Mouse (Mus musculus): ENCODE measurements around the gene 1700024P04Rik. TPM values are rescaled to one million over a fixed set of nuclear protein-coding genes. Genes with fewer than 3 reads are reported as not detected.
"Not testable (repeated sequence)": the region's sequence is repeated elsewhere in the genome, so short reads cannot be mapped to it uniquely, and the experiment has no call there.

1700024P04Rik gene
- polyA plus RNA-seq, 1 experiment = not detected

DNA sequence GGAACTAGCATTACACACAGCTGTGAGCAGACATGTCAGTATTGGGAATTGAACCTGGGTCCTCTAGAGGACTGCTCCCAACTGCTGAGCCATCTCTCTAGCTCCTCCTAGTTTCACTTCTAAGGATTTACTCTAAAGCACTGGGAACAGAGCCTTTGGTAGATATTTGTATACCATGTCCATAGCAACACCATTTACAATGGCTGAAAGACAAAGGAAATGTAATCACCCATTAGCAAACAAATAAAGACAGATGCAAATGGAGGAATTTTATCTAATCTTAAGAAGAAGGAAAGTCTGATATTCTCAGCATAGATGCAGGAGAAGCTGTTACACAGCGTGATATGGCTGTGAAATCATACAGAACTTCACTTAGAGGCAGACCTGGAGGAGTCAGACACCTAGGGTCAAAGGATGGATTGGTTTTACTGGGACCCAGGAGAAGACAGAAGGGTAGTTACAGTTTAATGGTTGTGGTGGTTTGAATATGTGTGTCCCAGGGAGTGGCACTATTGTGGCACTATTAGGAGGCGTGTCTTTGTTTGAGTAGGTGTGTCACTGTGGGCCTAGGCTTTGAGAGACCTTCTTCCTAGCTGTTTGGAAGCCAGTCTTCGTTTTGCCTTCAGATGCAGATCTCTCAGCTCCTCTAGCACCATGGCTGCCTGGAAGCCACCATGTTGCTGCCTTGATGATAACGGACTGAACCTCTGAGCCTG, 7.1 kb downstream of the 1700024P04Rik start:
- no peaks in the 10 kb centered on the region for H3K4me1 ChIP-seq (ENCODE audit: control insufficient read depth, insufficient read depth, insufficient read length, low read length)
- no peak overlapping the region for H3K4me3 ChIP-seq (ENCODE audit: insufficient read depth, low read depth, low read length)

DNA sequence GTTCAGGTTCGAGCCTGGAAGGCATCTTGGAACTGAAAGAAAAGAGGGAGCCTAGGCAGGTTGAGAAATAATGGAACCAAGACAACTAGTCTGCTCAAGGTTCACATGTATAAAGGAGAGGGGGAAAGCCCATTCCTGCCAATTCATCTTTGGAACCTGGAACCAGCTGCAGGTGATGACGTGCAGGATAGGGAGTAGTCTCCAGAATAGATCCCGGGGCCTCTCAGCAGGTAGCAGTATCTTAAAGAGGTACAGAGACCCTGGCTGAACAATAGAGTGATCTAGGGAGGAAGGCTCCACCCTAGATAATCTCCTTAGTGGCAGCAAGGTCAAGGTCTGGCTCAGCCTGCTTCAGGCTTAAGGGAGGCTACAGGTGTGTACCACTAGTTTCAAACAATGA, 8.3 kb downstream of the 1700024P04Rik start:
- H3K4me1 ChIP-seq (ENCODE audit: control insufficient read depth, insufficient read depth, insufficient read length, low read length); H3K4me3 ChIP-seq (ENCODE audit: insufficient read depth, low read depth, low read length): not testable (repeated sequence)

More for the DNA sequence above, 7.1 kb downstream of the 1700024P04Rik start:
- no peak overlapping the region for H3K27ac ChIP-seq (replicated peaks; ENCODE audit: low read depth, low read length)

DNA sequence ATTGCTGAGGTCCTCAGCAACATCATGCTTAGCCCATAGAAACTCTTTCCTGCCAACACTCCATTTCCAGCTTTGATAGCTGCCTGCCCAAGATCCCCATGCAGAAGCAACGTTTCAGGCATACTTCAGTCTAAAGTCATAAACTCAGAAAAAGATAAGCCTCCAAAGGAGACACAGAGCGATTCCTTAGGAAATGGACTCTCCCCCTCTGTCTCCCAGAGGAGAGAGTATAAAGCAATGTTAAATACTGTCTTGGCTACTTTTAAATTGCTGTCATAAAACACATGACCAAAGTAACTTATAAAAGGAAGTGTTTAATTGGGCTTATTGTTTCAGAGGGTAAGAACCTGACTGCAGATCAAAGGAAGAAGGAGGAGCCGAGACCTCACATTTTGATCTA, 12.3 kb downstream of the 1700024P04Rik start:
- Histone ChIP-seq H3K4me3 (ENCODE audit: insufficient read depth, low read depth, low read length) (no peak overlapping the region), H3K4me1 (ENCODE audit: control insufficient read depth, insufficient read depth, insufficient read length, low read length) (peaks cover 5% of the 10 kb centered on the region; the same call in 1 of the 2 replicates), H3K27ac (replicated peaks; ENCODE audit: low read depth, low read length) (no peak overlapping the region)

More for the DNA sequence above, 8.3 kb downstream of the 1700024P04Rik start:
- not testable (repeated sequence) for H3K27ac ChIP-seq (replicated peaks; ENCODE audit: low read depth, low read length)

DNA sequence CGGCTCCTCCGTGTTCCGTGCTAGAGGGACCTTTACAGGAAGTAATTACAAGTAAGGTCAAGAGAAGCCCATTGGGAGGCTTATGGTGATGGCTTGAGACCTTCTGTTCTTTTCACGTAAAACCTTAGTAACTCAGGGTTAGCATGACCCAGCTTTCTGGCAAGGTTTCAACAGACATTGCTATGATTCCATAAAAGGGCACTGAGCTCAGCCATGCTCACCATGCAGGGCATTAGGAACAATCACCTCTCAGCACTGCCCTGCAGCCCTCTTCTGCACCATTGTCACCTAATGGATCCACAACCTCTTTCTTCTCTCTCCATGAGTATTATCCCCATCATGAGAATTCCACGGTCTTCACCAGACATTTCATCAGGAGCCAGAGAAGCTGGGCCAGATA, 12.7 kb downstream of the 1700024P04Rik start:
- no peak overlapping the region for H3K4me3 ChIP-seq (ENCODE audit: insufficient read depth, low read depth, low read length)
- no peak overlapping the region for H3K27ac ChIP-seq (replicated peaks; ENCODE audit: low read depth, low read length)
- peaks cover 5% of the 10 kb centered on the region; the same call in 1 of the 2 replicates for H3K4me1 ChIP-seq (ENCODE audit: control insufficient read depth, insufficient read depth, insufficient read length, low read length)

DNA sequence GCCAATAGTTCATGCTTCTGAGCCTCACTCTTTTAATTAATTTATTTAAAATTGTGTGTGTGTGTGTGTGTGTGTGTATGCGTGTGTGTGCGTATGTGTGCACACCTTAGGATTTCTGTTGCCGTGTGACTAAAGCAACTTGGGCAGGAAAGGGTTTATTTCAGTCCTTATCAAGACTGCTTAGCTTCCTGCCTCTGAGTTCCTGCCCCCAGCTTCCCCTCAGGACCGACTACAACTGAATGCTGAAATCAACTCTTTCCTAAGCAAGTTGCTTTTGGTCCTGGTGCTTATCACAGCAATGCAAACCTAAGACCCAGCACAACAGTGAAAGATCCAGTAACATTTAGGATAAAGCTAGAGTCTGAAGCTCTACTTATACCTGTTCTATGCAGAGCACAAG, 15.8 kb downstream of the 1700024P04Rik start:
- Histone ChIP-seq H3K27ac (replicated peaks; ENCODE audit: low read depth, low read length) (no peak overlapping the region), H3K4me3 (ENCODE audit: insufficient read depth, low read depth, low read length) (no peak overlapping the region)

DNA sequence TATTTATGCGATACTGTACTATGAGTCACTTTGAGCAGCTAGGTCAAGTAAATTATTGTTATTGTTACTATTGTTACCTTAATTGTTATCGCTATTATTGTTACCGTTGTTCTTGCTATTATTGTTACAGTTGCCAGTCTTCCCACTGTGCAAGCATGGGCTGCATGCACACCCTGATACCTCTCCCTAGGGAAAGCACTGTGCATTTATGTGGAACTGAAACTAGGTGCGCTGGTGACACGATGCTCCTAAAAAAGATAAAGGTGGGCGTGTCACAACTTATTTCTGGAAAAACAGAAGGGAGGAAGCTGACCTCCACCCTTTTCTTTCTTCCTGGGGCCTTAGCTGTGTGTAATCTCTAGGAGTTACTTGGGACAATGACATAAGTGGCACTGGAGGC, 16.4 kb downstream of the 1700024P04Rik start:
- Histone ChIP-seq H3K4me1 (ENCODE audit: control insufficient read depth, insufficient read depth, insufficient read length, low read length) (peaks cover 5% of the 10 kb centered on the region; the same call in 1 of the 2 replicates), H3K27ac (replicated peaks; ENCODE audit: low read depth, low read length) (no peak overlapping the region), H3K4me3 (ENCODE audit: insufficient read depth, low read depth, low read length) (no peak overlapping the region)

More for the DNA sequence above, 15.8 kb downstream of the 1700024P04Rik start:
- H3K4me1 ChIP-seq (ENCODE audit: control insufficient read depth, insufficient read depth, insufficient read length, low read length) = peaks cover 5% of the 10 kb centered on the region; the same call in 1 of the 2 replicates

DNA sequence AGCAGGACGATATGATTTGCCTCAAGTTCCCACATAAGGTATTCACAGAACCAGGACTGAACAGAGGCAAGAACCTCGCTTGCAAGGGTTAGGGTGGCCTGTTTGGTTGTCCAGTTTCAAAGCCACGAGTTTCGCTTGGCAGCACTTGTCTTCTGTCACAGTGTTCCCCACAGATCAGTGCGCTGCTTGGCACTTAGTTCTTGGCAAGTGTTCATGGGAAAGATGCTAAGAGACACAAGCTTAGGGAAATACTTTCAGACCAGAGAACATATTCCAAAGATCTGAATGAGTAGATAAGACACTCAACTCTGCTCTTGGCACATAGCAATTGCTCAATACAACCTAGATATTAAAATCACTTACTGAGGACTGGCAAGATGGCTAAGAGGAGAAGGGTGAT, 17.8 kb downstream of the 1700024P04Rik start:
- Histone ChIP-seq H3K4me1 (ENCODE audit: control insufficient read depth, insufficient read depth, insufficient read length, low read length) (peaks cover 5% of the 10 kb centered on the region; the same call in 1 of the 2 replicates), H3K27ac (replicated peaks; ENCODE audit: low read depth, low read length) (no peak overlapping the region), H3K4me3 (ENCODE audit: insufficient read depth, low read depth, low read length) (no peak overlapping the region)

DNA sequence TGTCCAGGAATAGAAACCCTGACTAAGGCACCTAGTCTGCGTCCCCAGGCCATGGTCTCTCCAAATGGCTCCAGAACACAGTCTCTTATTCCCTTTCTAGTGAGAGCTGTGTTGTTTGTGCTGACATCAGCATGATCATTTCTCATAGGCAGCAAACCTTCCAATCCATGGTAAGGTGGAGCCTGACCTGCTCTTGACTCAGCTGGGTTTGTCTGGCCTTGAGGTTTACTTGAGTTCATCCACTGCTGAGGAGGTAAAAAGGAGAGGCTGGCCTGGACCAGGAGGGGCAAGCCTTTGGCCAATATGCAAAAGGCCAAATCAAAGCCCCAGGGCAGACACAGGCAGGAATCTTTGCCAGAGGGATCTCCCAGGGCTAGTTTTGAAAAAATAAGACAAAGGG, 20.8 kb downstream of the 1700024P04Rik start:
- no peak overlapping the region for H3K27ac ChIP-seq (replicated peaks; ENCODE audit: low read depth, low read length)
- H3K4me3 ChIP-seq (ENCODE audit: insufficient read depth, low read depth, low read length) = no peak overlapping the region

DNA sequence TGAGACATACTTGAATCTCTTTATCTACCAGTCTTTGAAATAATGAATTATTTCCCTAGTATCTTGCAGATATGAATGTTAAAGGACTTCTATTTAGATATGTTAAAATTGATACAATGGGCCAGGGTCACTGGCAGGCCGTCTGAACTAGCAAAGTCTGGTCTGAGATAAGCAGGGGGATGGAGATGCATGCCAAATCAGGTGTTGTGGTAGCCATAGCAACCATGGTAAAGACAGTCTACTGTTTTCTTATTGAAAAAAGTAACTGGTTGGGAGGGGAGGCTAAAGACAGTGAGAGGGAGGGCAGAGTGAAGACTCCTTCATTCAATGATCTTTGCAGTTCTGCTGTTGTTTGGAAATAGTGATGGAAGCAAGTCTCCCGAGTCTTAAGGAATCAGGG, 26.2 kb downstream of the 1700024P04Rik start:
- H3K4me3 ChIP-seq (ENCODE audit: insufficient read depth, low read depth, low read length) = no peak overlapping the region
- no peaks in the 10 kb centered on the region for H3K4me1 ChIP-seq (ENCODE audit: control insufficient read depth, insufficient read depth, insufficient read length, low read length)
- H3K27ac ChIP-seq (replicated peaks; ENCODE audit: low read depth, low read length) = no peak overlapping the region

More for the DNA sequence above, 20.8 kb downstream of the 1700024P04Rik start:
- H3K4me1 ChIP-seq (ENCODE audit: control insufficient read depth, insufficient read depth, insufficient read length, low read length) = no peaks in the 10 kb centered on the region

DNA sequence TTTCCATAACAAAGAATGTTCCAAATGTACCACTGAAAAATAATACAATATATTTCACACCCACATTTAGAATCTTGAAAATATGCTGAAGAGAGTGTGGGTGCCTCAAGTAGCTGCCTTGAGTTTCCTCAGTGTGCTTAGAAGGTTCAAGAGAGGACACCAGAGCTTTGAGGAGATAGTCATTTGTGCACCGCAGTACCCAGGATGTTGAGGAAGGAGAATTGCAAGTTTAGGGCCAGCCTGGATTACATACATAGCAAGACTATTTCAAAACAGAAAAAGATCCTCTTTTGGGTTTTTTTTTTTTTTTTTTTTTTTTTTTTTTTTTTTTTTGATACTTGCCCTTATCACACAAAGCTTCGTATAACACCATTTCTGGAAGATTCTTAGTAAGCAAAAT, 28.2 kb downstream of the 1700024P04Rik start:
- Histone ChIP-seq H3K27ac (replicated peaks; ENCODE audit: low read depth, low read length) (no peak overlapping the region), H3K4me1 (ENCODE audit: control insufficient read depth, insufficient read depth, insufficient read length, low read length) (no peaks in the 10 kb centered on the region), H3K4me3 (ENCODE audit: insufficient read depth, low read depth, low read length) (no peak overlapping the region)

DNA sequence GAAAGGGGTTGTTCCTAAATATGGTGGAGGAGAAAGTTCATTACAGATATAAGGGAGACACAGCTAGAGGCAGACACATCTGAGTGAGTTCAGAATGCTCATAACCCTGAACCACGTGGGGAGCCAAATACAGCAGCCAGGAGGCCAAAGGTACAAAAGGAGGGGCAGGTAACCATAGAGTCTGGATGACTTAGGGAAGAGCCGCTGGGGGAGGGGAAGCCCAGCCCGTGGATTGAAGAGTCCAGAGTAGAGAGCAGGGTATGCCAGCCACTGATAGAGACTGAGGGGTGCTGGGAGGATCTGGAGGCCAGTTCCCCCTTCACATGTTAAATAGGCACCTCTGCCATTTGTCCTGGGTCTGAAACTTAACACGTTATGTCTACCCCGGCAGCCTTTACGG, 28.7 kb downstream of the 1700024P04Rik start:
- Histone ChIP-seq H3K4me3 (ENCODE audit: insufficient read depth, low read depth, low read length) (no peak overlapping the region), H3K27ac (replicated peaks; ENCODE audit: low read depth, low read length) (no peak overlapping the region), H3K4me1 (ENCODE audit: control insufficient read depth, insufficient read depth, insufficient read length, low read length) (no peaks in the 10 kb centered on the region)

DNA sequence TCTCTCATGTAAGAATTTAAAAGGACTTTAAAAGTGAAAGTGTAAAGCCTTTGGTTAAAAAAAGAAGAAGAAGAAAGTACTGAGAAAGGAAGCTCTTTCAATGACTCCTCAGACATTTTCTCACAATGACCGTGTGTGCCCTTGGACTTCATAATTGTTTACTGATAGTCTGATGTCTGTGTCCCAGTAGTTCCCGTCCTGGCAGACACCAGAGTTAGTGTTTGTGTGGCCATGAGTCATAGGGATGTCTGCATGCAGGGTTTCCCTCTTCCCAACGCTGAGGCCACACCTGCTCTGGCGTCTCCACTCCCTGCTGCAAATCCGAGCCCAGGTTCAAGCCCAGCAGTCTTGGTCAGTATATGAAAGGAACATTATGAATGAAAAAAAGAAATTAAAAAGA, 29.1 kb downstream of the 1700024P04Rik start:
- Histone ChIP-seq H3K4me1 (ENCODE audit: control insufficient read depth, insufficient read depth, insufficient read length, low read length) (no peaks in the 10 kb centered on the region), H3K4me3 (ENCODE audit: insufficient read depth, low read depth, low read length) (no peak overlapping the region), H3K27ac (replicated peaks; ENCODE audit: low read depth, low read length) (no peak overlapping the region)

DNA sequence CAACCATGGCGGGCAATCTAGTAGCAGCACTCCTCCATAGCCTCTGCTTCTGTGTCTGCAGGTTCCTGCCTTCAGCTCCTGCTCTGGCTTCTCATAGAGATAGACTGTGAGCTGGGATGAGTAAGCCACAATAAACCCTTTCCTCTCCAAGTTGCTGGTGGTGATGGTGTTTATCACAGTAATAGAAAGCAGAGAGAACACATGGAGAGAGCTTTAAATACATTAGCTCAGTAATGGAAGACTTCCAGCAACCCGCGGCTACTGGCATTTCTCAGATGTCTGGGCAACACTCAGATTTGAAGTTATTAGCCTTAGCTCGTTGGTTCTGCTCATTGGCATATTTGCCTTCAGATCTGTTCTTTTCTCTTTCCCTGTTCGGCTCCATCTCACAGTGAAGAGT, 30.5 kb downstream of the 1700024P04Rik start:
- H3K4me1 ChIP-seq (ENCODE audit: control insufficient read depth, insufficient read depth, insufficient read length, low read length) = no peaks in the 10 kb centered on the region
- H3K4me3 ChIP-seq (ENCODE audit: insufficient read depth, low read depth, low read length) = no peak overlapping the region
- H3K27ac ChIP-seq (replicated peaks; ENCODE audit: low read depth, low read length) = no peak overlapping the region

DNA sequence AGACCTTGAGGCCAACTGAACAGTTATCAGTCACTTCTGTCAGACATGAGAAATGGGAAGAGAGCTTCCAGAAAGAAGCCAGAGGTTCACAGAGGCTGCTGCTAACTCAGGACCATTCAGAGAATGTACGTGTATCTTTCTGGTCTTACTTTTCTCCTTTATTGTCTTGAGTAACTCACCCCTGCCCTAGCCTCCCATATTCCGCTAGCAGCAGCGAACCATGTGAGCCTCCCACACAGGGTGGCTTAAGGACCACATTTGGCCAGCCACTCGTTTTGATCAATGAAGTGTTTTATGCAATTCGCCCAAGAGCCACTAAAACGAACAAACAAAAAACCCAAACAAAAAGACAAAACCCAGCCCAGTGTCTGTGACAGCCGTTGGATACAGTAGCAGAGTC, 32.4 kb downstream of the 1700024P04Rik start:
- Histone ChIP-seq H3K27ac (replicated peaks; ENCODE audit: low read depth, low read length) (no peak overlapping the region), H3K4me1 (ENCODE audit: control insufficient read depth, insufficient read depth, insufficient read length, low read length) (no peaks in the 10 kb centered on the region), H3K4me3 (ENCODE audit: insufficient read depth, low read depth, low read length) (no peak overlapping the region)

DNA sequence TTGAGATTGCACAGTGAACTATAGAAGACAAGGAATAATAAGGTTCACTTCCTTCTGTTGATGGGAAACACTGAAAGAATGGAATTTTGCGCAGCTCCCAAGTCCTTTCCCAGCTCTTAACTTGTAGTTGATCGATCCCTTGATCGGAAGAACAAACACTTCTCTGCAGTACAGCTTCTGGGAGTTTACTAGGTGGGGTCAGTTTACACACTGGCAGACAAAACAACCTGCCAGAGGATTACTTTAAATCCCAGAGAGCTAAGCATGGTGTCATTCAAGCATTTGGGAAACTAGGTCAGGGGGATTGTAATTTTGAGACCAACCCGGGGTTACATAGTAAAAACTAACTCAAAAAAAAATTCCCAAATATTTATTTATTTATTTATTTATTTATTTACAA, 36.2 kb downstream of the 1700024P04Rik start:
- no peak overlapping the region for H3K27ac ChIP-seq (replicated peaks; ENCODE audit: low read depth, low read length)

DNA sequence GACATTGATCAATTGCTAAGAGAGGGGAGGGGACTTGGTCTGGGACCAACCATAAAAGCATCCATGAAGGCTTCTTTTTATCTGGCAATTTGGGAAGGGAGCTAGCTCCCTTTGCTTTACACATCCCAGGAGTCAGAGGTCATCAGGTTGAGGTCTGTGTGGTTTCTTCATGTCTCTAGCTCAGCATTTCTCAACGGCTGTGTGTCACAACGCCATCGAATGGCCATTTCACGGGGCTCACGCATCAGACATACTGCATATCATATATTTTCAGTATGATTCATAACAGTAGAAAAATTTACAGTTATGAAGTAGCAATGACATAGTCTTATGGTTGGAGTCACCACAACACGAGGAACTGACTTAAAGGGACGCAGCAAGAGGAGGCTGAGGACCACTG, 37.9 kb downstream of the 1700024P04Rik start:
- Histone ChIP-seq H3K4me3 (ENCODE audit: insufficient read depth, low read depth, low read length) (no peak overlapping the region), H3K27ac (replicated peaks; ENCODE audit: low read depth, low read length) (no peak overlapping the region), H3K4me1 (ENCODE audit: control insufficient read depth, insufficient read depth, insufficient read length, low read length) (no peaks in the 10 kb centered on the region)

More for the DNA sequence above, 36.2 kb downstream of the 1700024P04Rik start:
- Histone ChIP-seq H3K4me1 (ENCODE audit: control insufficient read depth, insufficient read depth, insufficient read length, low read length) (no peaks in the 10 kb centered on the region), H3K4me3 (ENCODE audit: insufficient read depth, low read depth, low read length) (no peak overlapping the region)
